Comparison of ENCODE assay signal across 9 mouse cellular contexts in genomic region chr2:157064978-157065878, GRCm38 (mm10). TPM values are rescaled to one million over a fixed set of nuclear protein-coding genes. Genes with fewer than 3 reads are reported as not detected.
DNase-seq lines count a peak whose midpoint lies in the region; ATAC-seq and TF ChIP-seq lines count a peak whose summit lies in the region.
"Had no signal": no experiment of that assay in that cellular context is flagged by ENCODE, and none has a peak within 500 bp of the region (broad histone marks: within the 10 kb centered on the region; RNA-seq: fewer than 3 reads in every experiment).

No protein-coding gene starts in this region.

- no peak for ATAC-seq in midbrain, embryonic 12.5 days (ENCODE audit: low FRiP score, low read depth)
- no peak for ATAC-seq in hindbrain, postnatal 0 days
- no peak for ATAC-seq in activated CD4-positive, CD25-positive, alpha-beta regulatory T cell, adult 4 months

- no peak for TF ChIP-seq CTCF in hindbrain, postnatal 0 days (IDR thresholded peaks at IDR 0.05; ENCODE audit: low read depth)
- no peak for TF ChIP-seq CTCF in small intestine, adult 2 months (IDR thresholded peaks at IDR 0.05; ENCODE audit: extremely low read depth, insufficient read length, insufficient replicate concordance, low read depth, low read length)

- peaks cover 54% of the 10 kb centered on the region for H3K4me1 ChIP-seq in midbrain, embryonic 12.5 days
- H3K4me1 ChIP-seq in midbrain, embryonic 10.5 days, result peaks cover 74% of the 10 kb centered on the region
- H3K4me1 ChIP-seq in hindbrain, postnatal 0 days (ENCODE audit: insufficient read depth, low read length), result peaks cover 48% of the 10 kb centered on the region
- H3K4me1 ChIP-seq in small intestine, adult 2 months (ENCODE audit: control insufficient read depth, insufficient read depth, insufficient read length, low read length), result peaks cover 32% of the 10 kb centered on the region

- peak overlapping the region; percentile 39; the same call in 1 of the 2 replicates for H3K27ac ChIP-seq in midbrain, embryonic 12.5 days (replicated peaks)
- H3K27ac ChIP-seq in midbrain, embryonic 10.5 days (replicated peaks), result no peak overlapping the region
- peak overlapping the region; percentile 52; the same call in 1 of the 2 replicates for H3K27ac ChIP-seq in hindbrain, postnatal 0 days
- H3K27ac ChIP-seq in small intestine, adult 2 months (ENCODE audit: insufficient read depth, low read depth, low read length), result peak overlapping the region; percentile 75

- no peak overlapping the region for H3K4me3 ChIP-seq in midbrain, embryonic 12.5 days
- no peak overlapping the region for H3K4me3 ChIP-seq in midbrain, embryonic 10.5 days
- H3K4me3 ChIP-seq in hindbrain, postnatal 0 days (ENCODE audit: low read length), result no peak overlapping the region
- no peak overlapping the region for H3K4me3 ChIP-seq in small intestine, adult 2 months (ENCODE audit: low read depth, low read length)

- TF ChIP-seq POLR2A in small intestine, adult 2 months (IDR thresholded peaks at IDR 0.05; ENCODE audit: low read depth, low read length), result no peak

- no peak overlapping the region for H3K4me2 ChIP-seq in midbrain, embryonic 12.5 days (replicated peaks)
- H3K4me2 ChIP-seq in hindbrain, postnatal 0 days (ENCODE audit: low read depth, low read length), result 0 out of 2 replicates have a peak overlapping the region, but pooled peaks have one; percentile 2

- no peaks in the 10 kb centered on the region for H3K27me3 ChIP-seq in midbrain, embryonic 12.5 days
- H3K27me3 ChIP-seq in midbrain, embryonic 10.5 days (ENCODE audit: low read depth, poor library complexity, severe bottlenecking), result no peaks in the 10 kb centered on the region
- no peaks in the 10 kb centered on the region for H3K27me3 ChIP-seq in hindbrain, postnatal 0 days (ENCODE audit: insufficient read depth, low read length)
- H3K27me3 ChIP-seq in small intestine, adult 2 months (ENCODE audit: control insufficient read depth, insufficient read depth, low read length), result no peaks in the 10 kb centered on the region

- DNase-seq in adrenal gland, postnatal 10 days, result peak; percentile 76
- DNase-seq in adrenal gland, adult 8-10 months, result no peak
- DNase-seq in midbrain, embryonic 10.5 days (ENCODE audit: low spot score), result no peak
- no peak for DNase-seq in hindbrain, postnatal 0 days (ENCODE audit: low spot score)
- no peak for DNase-seq in yolk sac, embryonic 10.5 days (ENCODE audit: low spot score)

- H3K9ac ChIP-seq in midbrain, embryonic 12.5 days (replicated peaks), result no peak overlapping the region
- no peak overlapping the region for H3K9ac ChIP-seq in hindbrain, postnatal 0 days (replicated peaks; ENCODE audit: low read length)

- no peaks in the 10 kb centered on the region; the same call in 1 of the 2 replicates for H3K36me3 ChIP-seq in midbrain, embryonic 12.5 days
- peaks cover 67% of the 10 kb centered on the region for H3K36me3 ChIP-seq in midbrain, embryonic 10.5 days
- H3K36me3 ChIP-seq in hindbrain, postnatal 0 days (ENCODE audit: insufficient read depth, low read length), result no peaks in the 10 kb centered on the region; the same call in 1 of the 2 replicates
- H3K36me3 ChIP-seq in small intestine, adult 2 months (ENCODE audit: control insufficient read depth, insufficient read depth, low read length), result no peaks in the 10 kb centered on the region

- H3K9me3 ChIP-seq in midbrain, embryonic 12.5 days, result no peaks in the 10 kb centered on the region
- no peaks in the 10 kb centered on the region for H3K9me3 ChIP-seq in midbrain, embryonic 10.5 days (replicated peaks)
- H3K9me3 ChIP-seq in hindbrain, postnatal 0 days (ENCODE audit: low read length), result no peaks in the 10 kb centered on the region

- 81% methylated on average over 14 of the region's 14 CpGs for WGBS in midbrain, embryonic 12.5 days
- 81% methylated on average over 14 of the region's 14 CpGs for WGBS in midbrain, embryonic 10.5 days
- 62% methylated on average over 14 of the region's 14 CpGs for WGBS in hindbrain, postnatal 0 days
- WGBS in small intestine, adult 2 months, result 67% methylated on average over 14 of the region's 14 CpGs

RNA-seq across cellular contexts. Expression of gene Soga1, which starts 13.8 kb away (rescaled TPM):
- 10 to 100 TPM; 30.3 to 35.9 TPM for total RNA-seq in adrenal gland, postnatal 10 days (2021)
- 10 to 100 TPM; 38.6 to 50.0 (median 46.5) TPM for total RNA-seq in adrenal gland, adult 8-10 months (2022)
- 6.9 and 7.3 TPM in 2 replicates for polyA plus RNA-seq in midbrain, embryonic 12.5 days (2016; fragmentation: Nextera tagmentation; extraction: Ambion mirVana)
- 3.6 and 3.7 TPM in 2 replicates for polyA plus RNA-seq in midbrain, embryonic 10.5 days (2016; fragmentation: Nextera tagmentation; extraction: Ambion mirVana)
- total RNA-seq in hindbrain, postnatal 0 days (2014; rRNA removed), result 120 and 151 TPM in 2 replicates
- polyA plus RNA-seq in hindbrain, postnatal 0 days (2015; fragmentation: Nextera tagmentation; extraction: Ambion mirVana), result 3.5 and 3.6 TPM in 2 replicates
- 4.6 and 6.3 TPM in 2 replicates for polyA plus RNA-seq in small intestine, adult 2 months (2012; rRNA removed)
- polyA plus RNA-seq in activated CD4-positive, CD25-positive, alpha-beta regulatory T cell, adult 4 months (2017; shearing (Covaris generic)), result under 1 TPM in 1 of 2 experiments, not detected in 1; 0.05 TPM

RNA-seq across cellular contexts. Expression of gene Tldc2, which starts 21.6 kb away (rescaled TPM):
- total RNA-seq in adrenal gland, postnatal 10 days (2021), result not detected
- not detected for total RNA-seq in adrenal gland, adult 8-10 months (2022)
- polyA plus RNA-seq in midbrain, embryonic 12.5 days (2016; fragmentation: Nextera tagmentation; extraction: Ambion mirVana), result not detected in 2 replicates
- not detected in 2 replicates for polyA plus RNA-seq in midbrain, embryonic 10.5 days (2016; fragmentation: Nextera tagmentation; extraction: Ambion mirVana)
- not detected in 2 replicates for total RNA-seq in hindbrain, postnatal 0 days (2014; rRNA removed)
- polyA plus RNA-seq in hindbrain, postnatal 0 days (2015; fragmentation: Nextera tagmentation; extraction: Ambion mirVana), result 0.43 TPM in 1 of 2 replicates, not detected in the other
- 8.8 and 12.4 TPM in 2 replicates for polyA plus RNA-seq in small intestine, adult 2 months (2012; rRNA removed)
- polyA plus RNA-seq in activated CD4-positive, CD25-positive, alpha-beta regulatory T cell, adult 4 months (2017; shearing (Covaris generic)), result not detected
- total RNA-seq: neutrophil, adult 5-6 weeks had no signal

RNA-seq across cellular contexts. Expression of gene Dsn1, which starts 58.3 kb away (rescaled TPM):
- 10 to 100 TPM in 1 of 2 experiments, 1 to 10 TPM in 1; 9.2 to 12.8 TPM for total RNA-seq in adrenal gland, postnatal 10 days (2021)
- 1 to 10 TPM; 4.8 to 7.7 (median 6.4) TPM for total RNA-seq in adrenal gland, adult 8-10 months (2022)
- 44.5 and 45.0 TPM in 2 replicates for polyA plus RNA-seq in midbrain, embryonic 12.5 days (2016; fragmentation: Nextera tagmentation; extraction: Ambion mirVana)
- polyA plus RNA-seq in midbrain, embryonic 10.5 days (2016; fragmentation: Nextera tagmentation; extraction: Ambion mirVana), result 52.4 and 57.5 TPM in 2 replicates
- 6.3 and 9.5 TPM in 2 replicates for total RNA-seq in hindbrain, postnatal 0 days (2014; rRNA removed)
- polyA plus RNA-seq in hindbrain, postnatal 0 days (2015; fragmentation: Nextera tagmentation; extraction: Ambion mirVana), result 11.9 and 12.7 TPM in 2 replicates
- 0.70 and 1.1 TPM in 2 replicates for polyA plus RNA-seq in small intestine, adult 2 months (2012; rRNA removed)
- polyA plus RNA-seq in activated CD4-positive, CD25-positive, alpha-beta regulatory T cell, adult 4 months (2017; shearing (Covaris generic)), result 10 to 100 TPM; 16.0 to 17.1 TPM
